Mouse (Mus musculus) regulatory T cell (primary cell): ENCODE results near the gene Hist1h3a.

Source experiments
- in situ Hi-C: fragments of 300-600 bp; cut with MboI, MseI; formaldehyde crosslinking; loops from one replicate; pipeline ENCODE4 v1.15.1; 2025; ENCODE audit warnings: high pct_unique_total_duplicates

The Hist1h3a gene

GRCm38 (mm10) chr13:23744421-23745380, 17.5 kb downstream of the Hist1h3a start:
- in situ Hi-C loops: loop anchor here (5.0 to 25.0 kb wide), 3 partner anchors 162 to 1957 kb away; partner anchors contain the start of genes Hist1h1b, Hist1h2ah, Hist1h2an and Hist1h2bk

- in situ Hi-C loops: loop anchor here (10.0 to 25.0 kb wide), 2 partner anchors 1709 to 1957 kb away; partner anchors contain the start of genes Hist1h1b, Hist1h2ah, Hist1h2an and Hist1h2bk
These were observed 18.2 kb downstream of the Hist1h3a start for GRCm38 (mm10) chr13:23743963-23744362.

- in situ Hi-C loops: loop anchor here (10.0 to 25.0 kb wide), 2 partner anchors 1708 to 1956 kb away; partner anchors contain the start of genes Hist1h1b, Hist1h2ah, Hist1h2an and Hist1h2bk
These were observed 19.0 kb downstream of the Hist1h3a start for GRCm38 (mm10) chr13:23743215-23743614.

- in situ Hi-C loops: loop anchor here (10.0 to 25.0 kb wide), 2 partner anchors 1707 to 1955 kb away; partner anchors contain the start of genes Hist1h1b, Hist1h2ah, Hist1h2an and Hist1h2bk
These were observed 20.2 kb downstream of the Hist1h3a start for GRCm38 (mm10) chr13:23742007-23742406.

GRCm38 (mm10) chr13:23740910-23741309, 21.3 kb downstream of the Hist1h3a start:
- in situ Hi-C loops: loop anchor here (10.0 to 25.0 kb wide), 2 partner anchors 1706 to 1954 kb away; partner anchors contain the start of genes Hist1h1b, Hist1h2ah, Hist1h2an and Hist1h2bk

GRCm38 (mm10) chr13:23740256-23740840, 21.8 kb downstream of the Hist1h3a start:
- in situ Hi-C loops: loop anchor here (10.0 to 25.0 kb wide), 2 partner anchors 1706 to 1953 kb away; partner anchors contain the start of genes Hist1h1b, Hist1h2ah, Hist1h2an and Hist1h2bk

- in situ Hi-C loops: loop anchor here (10.0 to 25.0 kb wide), 2 partner anchors 1705 to 1953 kb away; partner anchors contain the start of genes Hist1h1b, Hist1h2ah, Hist1h2an and Hist1h2bk
These were observed 22.3 kb downstream of the Hist1h3a start for GRCm38 (mm10) chr13:23739922-23740252.

GRCm38 (mm10) chr13:23739069-23739921, 22.9 kb downstream of the Hist1h3a start:
- in situ Hi-C loops: loop anchor here (25.0 kb wide), 1 partner anchor 1952 kb away; the partner anchor contains the start of genes Hist1h1b, Hist1h2an, Hist1h2bp and Hist1h3i

GRCm38 (mm10) chr13:23738677-23739068, 23.5 kb downstream of the Hist1h3a start, which contains the start of gene Hist1h1c:
Gene Hist1h1c, plus strand, starts transcription at chr13:23738808.
- in situ Hi-C loops: loop anchor here (25.0 kb wide), 1 partner anchor 1951 kb away; the partner anchor contains the start of genes Hist1h1b, Hist1h2an, Hist1h2bp and Hist1h3i

- in situ Hi-C loops: loop anchor here (25.0 kb wide), 1 partner anchor 1951 kb away; the partner anchor contains the start of genes Hist1h1b, Hist1h2an, Hist1h2bp and Hist1h3i
These were observed 24.1 kb downstream of the Hist1h3a start for GRCm38 (mm10) chr13:23738041-23738440.

GRCm38 (mm10) chr13:23737091-23737490, 25.1 kb downstream of the Hist1h3a start:
- in situ Hi-C loops: loop anchor here (25.0 kb wide), 1 partner anchor 1950 kb away; the partner anchor contains the start of genes Hist1h1b, Hist1h2an, Hist1h2bp and Hist1h3i

GRCm38 (mm10) chr13:23732156-23732804, 29.9 kb downstream of the Hist1h3a start:
- in situ Hi-C loops: loop anchor here (5.0 to 25.0 kb wide), 2 partner anchors 40 to 1945 kb away; partner anchors contain the start of genes Hist1h1b, Hist1h2an, Hist1h2bp and Hist1h3i

- in situ Hi-C loops: loop anchor here (5.0 to 25.0 kb wide), 2 partner anchors 38 to 1943 kb away; partner anchors contain the start of genes Hist1h1b, Hist1h2an, Hist1h2bp and Hist1h3i
These were observed 31.7 kb downstream of the Hist1h3a start for GRCm38 (mm10) chr13:23730479-23730878.

GRCm38 (mm10) chr13:23729706-23730105, 32.5 kb downstream of the Hist1h3a start:
- in situ Hi-C loops: loop anchor here (5.0 to 25.0 kb wide), 3 partner anchors 37 to 1942 kb away; partner anchors contain the start of genes Hist1h1b, Hist1h2an, Hist1h2bp and Hist1h3i

- in situ Hi-C loops: loop anchor here (5.0 to 25.0 kb wide), 2 partner anchors 97 to 1942 kb away; partner anchors contain the start of genes Hist1h1b, Hist1h2an, Hist1h2bp and Hist1h3i
These were observed 33.0 kb downstream of the Hist1h3a start for GRCm38 (mm10) chr13:23729192-23729525.

- in situ Hi-C loops: loop anchor here (5.0 to 25.0 kb wide), 2 partner anchors 96 to 1941 kb away; partner anchors contain the start of genes Hist1h1b, Hist1h2an, Hist1h2bp and Hist1h3i
These were observed 33.6 kb downstream of the Hist1h3a start for GRCm38 (mm10) chr13:23728472-23729191.

- in situ Hi-C loops: loop anchor here (5.0 to 25.0 kb wide), 2 partner anchors 93 to 1938 kb away; partner anchors contain the start of genes Hist1h1b, Hist1h2an, Hist1h2bp and Hist1h3i
These were observed 37.0 kb downstream of the Hist1h3a start for GRCm38 (mm10) chr13:23725213-23725612.

GRCm38 (mm10) chr13:23724239-23724638, 37.9 kb downstream of the Hist1h3a start:
- in situ Hi-C loops: no loop called here
